Mouse (Mus musculus): Measurements from ENCODE around the gene Nap1l2. TPM values are rescaled to one million over a fixed set of nuclear protein-coding genes. Genes with fewer than 3 reads are reported as not detected.
"Not testable (repeated sequence)": the region's sequence is repeated elsewhere in the genome, so short reads cannot be mapped to it uniquely, and the experiment has no call there.

Gene Nap1l2
- not detected for polyA plus RNA-seq (2021)

DNA sequence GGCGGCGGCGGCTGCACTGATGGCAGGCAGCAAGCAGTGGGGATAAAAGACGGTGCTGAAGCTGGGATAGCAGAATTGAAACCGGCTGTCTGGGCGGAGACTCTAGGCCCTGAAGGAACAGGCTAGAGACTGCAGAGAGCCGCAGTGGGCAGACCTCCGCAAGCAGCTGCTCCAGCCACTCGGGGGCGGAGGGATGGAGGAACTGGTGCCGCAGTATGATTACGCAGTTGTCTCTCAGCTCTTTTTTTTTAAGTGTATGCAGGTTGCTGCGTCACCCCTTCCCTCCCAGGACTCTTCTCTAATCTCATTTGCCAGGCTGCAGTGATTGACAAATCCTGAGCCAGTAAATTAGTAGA, at the start of gene Nap1l2:
Gene Nap1l2 (minus strand): TSS at position 210 of the 356 bp plus-strand sequence.
- ChIA-PET POLR2A (no interaction called here), CTCF (no interaction called here)
- in situ Hi-C loops (cut with MboI; ENCODE audit: low pct_unique_long_range_greater_than_20kb) = no loop called here
- ATAC-seq (no peak), DNase-seq (ENCODE audit: low read depth, low spot score) (no peak)
- no peak for TF ChIP-seq CTCF (IDR thresholded peaks at IDR 0.05)
- peaks cover 69% of the 10 kb centered on the region for H3K27me3 ChIP-seq

DNA sequence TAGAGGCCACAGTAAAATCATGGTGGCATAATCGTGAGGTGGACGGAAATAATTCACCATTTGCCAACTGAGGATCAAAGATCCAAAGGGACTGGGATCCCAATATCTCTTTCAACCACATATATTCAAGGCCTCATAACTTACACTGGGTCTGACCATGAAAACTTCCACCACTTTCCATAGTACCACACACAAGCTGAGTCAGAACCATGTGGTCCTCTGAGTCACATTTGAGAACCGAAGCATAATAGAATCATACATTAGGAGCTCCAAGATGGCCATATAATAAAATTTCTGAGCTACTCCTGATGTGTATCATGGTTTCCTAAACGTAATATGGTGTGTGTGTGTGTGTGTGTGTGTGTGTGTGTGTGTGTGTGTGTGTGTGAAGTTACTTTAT, 28.8 kb upstream of the Nap1l2 start:
- no peak for DNase-seq (ENCODE audit: low read depth, low spot score)
- ChIA-PET CTCF (no interaction called here), POLR2A (no interaction called here)
- H3K27me3 ChIP-seq = peaks cover 44% of the 10 kb centered on the region
- no peak for TF ChIP-seq CTCF (IDR thresholded peaks at IDR 0.05)
- in situ Hi-C loops (cut with MboI; ENCODE audit: low pct_unique_long_range_greater_than_20kb) = no loop called here
- no peak for ATAC-seq

DNA sequence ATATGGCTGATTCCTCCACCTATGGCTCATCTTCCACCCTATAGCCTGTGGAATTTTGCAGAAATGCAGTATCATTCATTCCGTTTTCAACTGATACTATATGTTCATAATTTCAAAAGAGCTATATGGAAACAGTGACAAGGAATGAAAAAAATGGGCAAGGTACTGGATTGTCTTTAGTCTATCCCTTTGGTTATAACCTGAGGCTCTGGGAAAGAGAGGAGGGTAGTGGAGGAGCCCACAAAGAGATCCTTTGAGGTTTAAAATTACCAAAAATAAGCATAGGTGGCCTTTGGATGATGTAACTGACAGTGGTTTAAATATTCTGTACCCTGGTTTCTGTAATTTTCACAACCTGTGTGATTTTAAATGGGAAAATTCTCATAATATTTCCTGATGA, 389 bp upstream of the Nap1l2 start:
- no peak for ATAC-seq
- CTCF ChIA-PET = no interaction called here
- TF ChIP-seq CTCF (IDR thresholded peaks at IDR 0.05) = no peak
- peaks cover 66% of the 10 kb centered on the region for H3K27me3 ChIP-seq
- POLR2A ChIA-PET = no interaction called here
- no peak for DNase-seq (ENCODE audit: low read depth, low spot score)
- in situ Hi-C loops (cut with MboI; ENCODE audit: low pct_unique_long_range_greater_than_20kb) = no loop called here

DNA sequence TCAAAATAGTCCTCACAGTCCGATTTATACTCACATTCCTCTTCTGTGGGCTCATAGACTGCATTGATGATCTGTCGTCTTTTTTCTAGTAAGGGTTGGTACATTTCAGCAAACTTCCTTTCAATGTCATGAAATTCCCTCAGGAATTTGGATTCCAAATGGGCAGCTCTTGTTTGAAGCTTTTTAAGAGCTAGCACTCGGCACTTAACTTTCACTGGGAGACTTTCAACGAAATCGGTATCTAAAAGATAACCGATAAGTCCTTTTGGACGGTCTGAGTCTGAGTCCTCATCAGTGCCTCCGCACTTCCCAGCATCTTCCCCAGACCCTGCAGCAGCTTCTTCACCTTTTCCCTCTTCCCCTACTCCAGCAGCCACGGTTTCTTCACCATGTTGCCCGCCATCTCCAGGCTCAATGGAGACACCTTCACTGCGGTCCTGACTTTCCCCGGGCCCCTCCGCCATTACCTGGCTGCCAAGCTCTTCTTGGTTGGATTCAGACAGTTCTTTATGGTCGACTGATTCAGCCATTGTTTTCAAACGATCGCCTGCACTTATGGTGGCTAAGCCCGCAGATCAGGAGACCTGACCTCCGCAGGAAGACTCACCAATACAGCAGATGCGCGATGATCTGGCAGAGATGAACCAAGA, 534 bp downstream of the Nap1l2 start:
- TF ChIP-seq CTCF (IDR thresholded peaks at IDR 0.05) = no peak
- ChIA-PET POLR2A (no interaction called here), CTCF (no interaction called here)
- peaks cover 67% of the 10 kb centered on the region for H3K27me3 ChIP-seq
- in situ Hi-C loops (cut with MboI; ENCODE audit: low pct_unique_long_range_greater_than_20kb) = no loop called here
- DNase-seq (ENCODE audit: low read depth, low spot score) = no peak
- ATAC-seq = no peak

DNA sequence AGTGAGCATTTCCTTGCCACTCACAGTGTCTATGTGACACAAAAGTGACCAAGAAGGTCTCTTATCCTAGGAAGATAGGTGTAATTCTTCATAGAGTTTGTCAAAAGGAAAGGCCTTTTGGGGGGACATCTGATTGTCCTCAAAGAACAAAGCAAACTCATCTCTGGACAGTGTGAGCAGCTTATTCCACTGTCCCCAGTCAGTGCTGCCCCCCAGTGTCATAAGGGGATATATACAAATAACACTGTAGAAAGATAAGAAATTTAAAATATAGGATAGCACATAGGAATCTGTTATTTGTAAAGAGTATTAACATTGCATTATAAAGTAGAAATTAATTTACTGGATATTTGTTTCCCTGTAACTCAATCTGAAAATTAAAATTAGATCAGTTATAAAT, 2.9 kb downstream of the Nap1l2 start:
- H3K27me3 ChIP-seq = peaks cover 70% of the 10 kb centered on the region
- TF ChIP-seq CTCF (IDR thresholded peaks at IDR 0.05) = peak; percentile 49
- in situ Hi-C loops (cut with MboI; ENCODE audit: low pct_unique_long_range_greater_than_20kb) = no loop called here
- ChIA-PET POLR2A (no interaction called here), CTCF (no interaction called here)
- no peak for ATAC-seq
- no peak for DNase-seq (ENCODE audit: low read depth, low spot score)

DNA sequence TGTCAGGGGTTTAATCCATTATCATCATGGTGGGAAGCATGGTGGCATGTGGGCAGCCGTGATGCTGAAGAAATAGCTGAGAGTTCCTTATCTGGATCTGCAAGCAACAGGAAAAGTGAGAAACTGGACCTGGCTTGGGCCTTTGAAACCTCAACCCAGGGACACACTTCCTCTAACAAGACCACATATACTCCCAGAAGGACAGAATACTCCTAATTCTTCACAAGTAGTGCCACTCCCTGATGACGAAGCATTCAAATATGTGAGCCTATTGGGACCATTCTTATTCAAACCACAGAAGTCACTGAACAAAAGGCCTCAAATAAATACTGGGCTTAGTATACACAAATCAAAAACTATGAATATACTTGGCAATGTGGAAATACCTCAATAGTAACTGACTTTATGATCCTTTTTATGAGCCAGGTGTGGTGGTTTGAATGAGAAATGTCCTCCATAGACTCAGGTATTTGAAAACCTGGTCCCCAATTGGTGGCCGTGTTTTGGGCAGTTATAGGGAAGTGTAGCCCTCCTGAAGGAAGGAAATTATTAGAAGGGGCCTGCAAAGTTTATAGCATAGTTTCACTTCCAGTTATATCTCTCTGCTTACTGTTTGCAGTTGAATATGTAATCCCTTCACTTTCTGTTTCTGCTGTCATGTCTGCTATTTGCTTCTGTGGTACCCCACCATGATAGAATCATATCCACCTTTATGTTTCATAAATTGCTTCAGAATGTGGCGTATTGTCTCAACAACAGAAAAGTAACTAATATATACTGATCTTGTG, 6.5 kb downstream of the Nap1l2 start:
- in situ Hi-C loops (cut with MboI; ENCODE audit: low pct_unique_long_range_greater_than_20kb) = no loop called here
- no peak for TF ChIP-seq CTCF (IDR thresholded peaks at IDR 0.05)
- H3K27me3 ChIP-seq = peaks cover 46% of the 10 kb centered on the region
- ChIA-PET POLR2A (no interaction called here), CTCF (no interaction called here)
- DNase-seq (ENCODE audit: low read depth, low spot score) (no peak), ATAC-seq (no peak)

DNA sequence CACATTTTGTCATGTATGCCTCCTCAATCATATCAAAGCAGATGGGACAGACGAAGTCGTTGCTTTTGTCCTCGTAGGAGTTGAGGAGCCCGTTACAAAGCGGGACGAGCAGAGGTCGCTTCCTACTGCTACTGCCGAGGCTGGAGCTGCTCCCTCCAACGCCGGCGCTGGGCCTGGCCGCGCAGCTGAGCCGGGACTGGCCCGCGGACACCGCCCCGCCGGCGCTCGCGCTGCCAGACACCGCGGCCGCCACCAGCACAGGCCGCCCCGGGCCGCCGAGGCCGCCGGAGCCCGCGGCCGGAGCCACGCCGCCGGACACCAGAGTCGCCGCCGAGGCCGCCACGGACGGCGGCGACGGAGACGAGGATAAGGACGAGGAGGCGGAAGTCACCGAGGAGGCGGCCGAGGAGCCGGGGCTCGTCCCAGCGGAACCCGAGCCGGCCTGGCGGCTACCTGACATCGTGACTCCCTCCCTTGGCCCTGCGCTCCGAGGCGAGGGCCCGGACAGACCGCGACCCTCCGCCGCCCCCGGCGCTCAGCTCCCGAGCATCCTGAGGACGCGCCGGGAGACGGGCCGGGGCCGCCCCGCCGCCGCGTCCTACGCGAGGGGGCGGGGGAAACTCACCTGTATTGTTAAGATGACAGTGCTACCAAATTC, 21.4 kb downstream of the Nap1l2 start:
- H3K27me3 ChIP-seq; DNase-seq (ENCODE audit: low read depth, low spot score); in situ Hi-C loops (cut with MboI; ENCODE audit: low pct_unique_long_range_greater_than_20kb); ATAC-seq; CTCF ChIA-PET; POLR2A ChIA-PET: not testable (repeated sequence)

DNA sequence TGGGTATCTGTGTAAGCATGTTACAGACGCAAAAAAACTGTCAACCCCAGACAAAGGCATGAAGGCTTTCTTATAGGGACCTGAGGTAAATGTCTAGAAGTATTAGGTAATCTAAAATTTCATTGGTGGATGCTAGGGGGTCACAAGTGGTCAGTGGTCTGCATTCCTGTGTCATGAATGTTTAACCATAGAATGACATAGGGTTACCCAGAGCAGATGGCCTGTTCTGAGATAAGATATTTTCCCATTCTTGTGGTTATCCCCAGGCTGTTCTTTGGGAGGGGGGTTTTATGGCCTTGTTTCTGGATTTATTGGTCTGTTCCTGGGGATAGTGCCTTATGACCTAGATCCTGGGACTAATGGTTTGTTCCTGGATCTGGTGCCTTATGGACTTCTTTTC, 30.3 kb downstream of the Nap1l2 start:
- in situ Hi-C loops (cut with MboI; ENCODE audit: low pct_unique_long_range_greater_than_20kb) = no loop called here
- ChIA-PET CTCF (no interaction called here), POLR2A (no interaction called here)
- ATAC-seq = no peak
- peaks cover 43% of the 10 kb centered on the region for H3K27me3 ChIP-seq
- DNase-seq (ENCODE audit: low read depth, low spot score) = no peak
- no peak for TF ChIP-seq CTCF (IDR thresholded peaks at IDR 0.05)

DNA sequence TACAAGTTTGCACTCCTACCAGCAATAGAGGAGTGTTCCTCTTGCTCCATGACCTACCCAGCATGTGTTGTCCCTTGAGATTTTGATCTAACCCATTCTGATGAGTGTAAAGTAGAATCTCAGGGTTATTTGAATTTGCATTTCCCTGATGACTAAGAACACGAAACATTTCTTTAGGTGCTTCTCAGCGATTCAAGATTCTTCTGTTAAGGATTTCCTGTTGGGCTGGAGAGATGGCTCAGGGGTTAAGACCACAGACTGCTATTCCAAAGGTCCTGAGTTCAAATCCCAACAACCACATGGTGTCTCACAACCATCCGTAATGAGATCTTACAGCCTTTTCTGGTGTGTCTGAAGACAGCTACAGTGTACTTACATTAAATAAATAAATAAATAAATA, 47.9 kb downstream of the Nap1l2 start:
- H3K27me3 ChIP-seq = peaks cover 11% of the 10 kb centered on the region
- in situ Hi-C loops (cut with MboI; ENCODE audit: low pct_unique_long_range_greater_than_20kb) = no loop called here
- DNase-seq (ENCODE audit: low read depth, low spot score) (no peak), ATAC-seq (no peak)
- TF ChIP-seq CTCF (IDR thresholded peaks at IDR 0.05) = no peak
- CTCF ChIA-PET = no interaction called here
- POLR2A ChIA-PET = no interaction called here

Other genes starting within 250 kb of the Nap1l2 start
- gene Cdx4, start 134.8 kb upstream of the Nap1l2 start, polyA plus RNA-seq (2021) = not detected
- 2.8 TPM for gene Chic1, start 169.8 kb upstream of the Nap1l2 start, polyA plus RNA-seq (2021)
- 0.27 TPM for gene Tsx, start 227.8 kb upstream of the Nap1l2 start, polyA plus RNA-seq (2021)
- gene Gm26992, start 235.4 kb upstream of the Nap1l2 start, polyA plus RNA-seq (2021) = not detected

All from Patski (cell line).